Mouse (Mus musculus): ENCODE measurements at regions not wholly inside any gene's neighbourhood (a gene's known extent, or its start where the extent isn't known, plus 50 kb on each side); places are given as distances from the start of the nearest gene placed in this dataset.
"Not testable (repeated sequence)": the region's sequence is repeated elsewhere in the genome, so short reads cannot be mapped to it uniquely, and the experiment has no call there.

- no peak for DNase-seq (ENCODE audit: low read depth, low spot score)
These were observed 229.7 kb upstream of the Zfp703 start for GRCm38 (mm10) chr8:26747241-26747972.

- DNase-seq (ENCODE audit: low read depth, low spot score): no peak
These were observed 228.8 kb upstream of the Zfp703 start for GRCm38 (mm10) chr8:26748161-26748971.

GRCm38 (mm10) chr8:26748972-26749291 lies 228.2 kb upstream of the Zfp703 start:
- DNase-seq (ENCODE audit: low read depth, low spot score): no peak

GRCm38 (mm10) chr8:26750120-26750519 lies 227.0 kb upstream of the Zfp703 start:
- no peak for DNase-seq (ENCODE audit: low read depth, low spot score)

- DNase-seq (ENCODE audit: low read depth, low spot score): peak; percentile 45
These were observed 225.5 kb upstream of the Zfp703 start for GRCm38 (mm10) chr8:26751651-26752050.

GRCm38 (mm10) chr8:26756452-26756851 lies 220.7 kb upstream of the Zfp703 start:
- DNase-seq (ENCODE audit: low read depth, low spot score): no peak

GRCm38 (mm10) chr8:26760726-26761125 lies 216.4 kb upstream of the Zfp703 start:
- no peak for DNase-seq (ENCODE audit: low read depth, low spot score)

GRCm38 (mm10) chr8:26762942-26763778 lies 214.0 kb upstream of the Zfp703 start:
- no peak for DNase-seq (ENCODE audit: low read depth, low spot score)

- DNase-seq (ENCODE audit: low read depth, low spot score): peak; percentile 46
These were observed 208.5 kb upstream of the Zfp703 start for GRCm38 (mm10) chr8:26768474-26769229.

- no peak for DNase-seq (ENCODE audit: low read depth, low spot score)
These were observed 206.7 kb upstream of the Zfp703 start for GRCm38 (mm10) chr8:26770424-26770886.

GRCm38 (mm10) chr8:26778917-26779537 lies 198.1 kb upstream of the Zfp703 start:
- DNase-seq (ENCODE audit: low read depth, low spot score): no peak

- peak; percentile 62 for DNase-seq (ENCODE audit: low read depth, low spot score)
These were observed 196.6 kb upstream of the Zfp703 start for GRCm38 (mm10) chr8:26780515-26780914.

- DNase-seq (ENCODE audit: low read depth, low spot score): not testable (repeated sequence)
These were observed 194.2 kb upstream of the Zfp703 start for GRCm38 (mm10) chr8:26782936-26783335.

GRCm38 (mm10) chr8:26784381-26784780 lies 192.7 kb upstream of the Zfp703 start:
- DNase-seq (ENCODE audit: low read depth, low spot score): no peak

GRCm38 (mm10) chr8:26791795-26792194 lies 185.3 kb upstream of the Zfp703 start:
- DNase-seq (ENCODE audit: low read depth, low spot score): no peak

GRCm38 (mm10) chr8:26793606-26794292 lies 183.4 kb upstream of the Zfp703 start:
- DNase-seq (ENCODE audit: low read depth, low spot score): no peak

- DNase-seq (ENCODE audit: low read depth, low spot score): no peak
These were observed 182.7 kb upstream of the Zfp703 start for GRCm38 (mm10) chr8:26794411-26794810.

GRCm38 (mm10) chr8:26795616-26796015 lies 181.5 kb upstream of the Zfp703 start:
- DNase-seq (ENCODE audit: low read depth, low spot score): no peak

- no peak for DNase-seq (ENCODE audit: low read depth, low spot score)
These were observed 177.3 kb upstream of the Zfp703 start for GRCm38 (mm10) chr8:26799814-26800213.

- peak; percentile 41 for DNase-seq (ENCODE audit: low read depth, low spot score)
These were observed 173.0 kb upstream of the Zfp703 start for GRCm38 (mm10) chr8:26804089-26804488.

Data from telencephalon, adult 2 months (tissue).